Mouse (Mus musculus): ENCODE measurements around the gene Prom1. TPM values are rescaled to one million over a fixed set of nuclear protein-coding genes. Genes with fewer than 3 reads are reported as not detected.
A peak's percentile ranks its signal among the peaks of the same experiment; 100 is the strongest.
"Not testable (repeated sequence)": the region's sequence is repeated elsewhere in the genome, so short reads cannot be mapped to it uniquely, and the experiment has no call there.

Gene Prom1
- polyA plus RNA-seq (2015; fragmentation: Nextera tagmentation; extraction: Ambion mirVana): 30.2 and 32.6 TPM in 2 replicates

DNA sequence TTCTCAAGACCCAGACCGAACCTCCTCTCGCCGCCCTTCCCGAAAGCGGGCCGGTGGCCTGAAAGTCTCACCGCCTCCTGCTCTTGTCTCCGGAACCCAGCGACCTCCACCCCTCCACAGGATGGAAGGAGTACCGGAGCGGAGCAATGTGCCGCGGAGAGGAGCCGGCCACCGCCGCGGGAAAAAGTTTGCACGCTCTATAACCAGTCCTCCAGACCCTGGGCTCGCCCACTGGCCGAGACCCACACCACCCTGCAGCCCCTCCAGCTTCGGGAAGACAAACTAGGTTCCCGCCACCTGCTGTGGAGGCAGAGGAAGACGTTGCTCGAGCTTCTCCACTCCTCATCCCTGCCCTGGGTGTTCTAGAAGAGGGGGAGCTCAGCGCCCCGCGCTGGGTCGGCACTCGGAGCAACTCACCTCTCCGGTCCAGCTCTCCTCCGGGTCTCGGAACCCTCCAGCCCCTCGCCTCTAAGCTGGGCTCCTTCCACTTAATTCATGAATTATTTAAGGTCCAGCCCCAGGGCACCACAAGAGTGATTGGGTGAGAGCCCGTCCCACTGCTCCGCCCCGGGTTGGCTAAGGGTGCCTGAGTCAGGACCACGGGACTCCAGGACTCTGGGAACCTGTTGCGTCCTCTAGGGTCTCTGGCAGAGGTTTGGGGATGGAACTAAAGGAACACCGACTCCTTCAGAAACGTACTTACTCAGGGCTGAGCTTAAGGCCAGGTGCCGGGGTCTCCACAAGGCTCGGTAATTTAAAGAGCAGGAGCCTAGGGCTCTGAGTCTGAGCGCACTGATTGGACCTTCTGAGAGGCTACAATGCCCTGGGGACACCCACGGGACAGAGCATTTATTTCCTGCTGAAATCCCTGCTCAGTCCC is at the start of gene Prom1:
Gene Prom1, minus strand, starts transcription at position 802 of the 880 bp plus-strand sequence.
- H3K4me3 ChIP-seq: peak within 1 kb of the TSS; percentile 73
- H3K9me3 ChIP-seq: no peaks in the 10 kb centered on the region
- no peaks in the 10 kb centered on the region for H3K36me3 ChIP-seq (replicated peaks)
- peak; percentile 76 for ATAC-seq (replicated peaks)
- H3K27me3 ChIP-seq (replicated peaks): no peaks in the 10 kb centered on the region
- H3K4me1 ChIP-seq: peaks cover 16% of the 10 kb centered on the region
- peak within 1 kb of the TSS; percentile 76 for H3K27ac ChIP-seq
- H3K9ac ChIP-seq: peak within 1 kb of the TSS; percentile 75
- H3K4me2 ChIP-seq: peak within 1 kb of the TSS; percentile 93
- WGBS: under 1% methylated on average over 44 of the region's 44 CpGs

DNA sequence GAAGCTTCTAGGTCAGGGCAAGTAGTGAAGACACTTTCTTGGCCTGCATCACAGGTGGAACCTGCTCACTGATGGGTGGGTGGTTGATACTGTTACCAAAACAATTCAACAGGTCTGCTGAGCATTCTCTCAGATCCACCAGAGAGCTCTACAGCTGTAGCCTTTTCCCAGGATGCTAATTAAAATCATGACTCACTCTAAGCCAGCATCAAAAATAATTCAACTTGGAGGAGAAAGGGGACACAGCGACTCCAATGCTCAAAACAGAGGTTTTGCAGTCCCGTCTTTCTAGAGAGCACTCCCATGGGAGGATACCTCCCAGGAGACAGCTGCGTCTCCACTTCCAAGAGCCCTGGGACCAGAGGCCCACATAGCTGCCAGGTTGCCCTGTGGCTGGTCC is 45.9 kb upstream of the Prom1 start:
- Histone ChIP-seq H3K36me3 (replicated peaks) (no peaks in the 10 kb centered on the region), H3K4me2 (no peak overlapping the region), H3K9ac (no peak overlapping the region), H3K9me3 (no peaks in the 10 kb centered on the region), H3K4me1 (no peaks in the 10 kb centered on the region), H3K27me3 (replicated peaks) (no peaks in the 10 kb centered on the region), H3K27ac (no peak overlapping the region), H3K4me3 (no peak overlapping the region)
- ATAC-seq (replicated peaks): no peak
- 90% methylated on average over 3 of the region's 3 CpGs for WGBS

GRCm38 (mm10) chr5:44146437-44147332 is 44.9 kb upstream of the Prom1 start:
- Histone ChIP-seq H3K4me1 (no peaks in the 10 kb centered on the region), H3K27ac (no peak overlapping the region), H3K36me3 (replicated peaks) (no peaks in the 10 kb centered on the region), H3K27me3 (replicated peaks) (no peaks in the 10 kb centered on the region), H3K4me2 (no peak overlapping the region), H3K9ac (no peak overlapping the region), H3K4me3 (no peak overlapping the region), H3K9me3 (no peaks in the 10 kb centered on the region)
- WGBS: 84% methylated on average over 6 of the region's 6 CpGs
- no peak for ATAC-seq (replicated peaks)

GRCm38 (mm10) chr5:44143467-44144235 is 41.8 kb upstream of the Prom1 start:
- no peak overlapping the region for H3K27ac ChIP-seq
- no peak overlapping the region for H3K9ac ChIP-seq
- no peak overlapping the region for H3K4me3 ChIP-seq
- 20% methylated on average over 8 of the region's 8 CpGs for WGBS
- H3K36me3 ChIP-seq (replicated peaks): no peaks in the 10 kb centered on the region
- H3K27me3 ChIP-seq (replicated peaks): no peaks in the 10 kb centered on the region
- H3K4me1 ChIP-seq: no peaks in the 10 kb centered on the region
- H3K4me2 ChIP-seq: no peak overlapping the region
- ATAC-seq (replicated peaks): no peak
- no peaks in the 10 kb centered on the region for H3K9me3 ChIP-seq

DNA sequence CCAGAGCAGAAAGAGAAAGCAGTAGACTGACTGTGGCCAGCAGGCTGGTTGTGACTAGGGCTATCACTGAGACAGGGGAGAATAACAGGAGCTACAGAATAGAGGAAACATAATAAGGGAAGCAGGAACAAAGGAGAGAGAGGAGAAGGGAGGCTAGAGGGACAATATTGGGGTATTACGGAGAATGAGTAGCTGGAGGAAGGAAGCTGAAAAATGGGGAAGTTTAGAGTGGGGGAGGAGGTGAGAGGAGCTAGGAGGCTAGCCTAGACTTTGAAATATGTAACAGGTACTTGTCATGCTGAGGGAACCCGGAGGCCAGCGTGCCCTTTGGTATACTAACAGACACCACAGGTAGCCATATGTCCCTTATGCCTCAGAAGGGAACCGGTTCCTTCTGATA is 25.7 kb upstream of the Prom1 start:
- no peak overlapping the region for H3K4me2 ChIP-seq
- no peak overlapping the region for H3K9ac ChIP-seq
- no peak for ATAC-seq (replicated peaks)
- H3K36me3 ChIP-seq (replicated peaks): no peaks in the 10 kb centered on the region
- no peak overlapping the region for H3K27ac ChIP-seq
- WGBS: 86% methylated on average over 4 of the region's 4 CpGs
- no peaks in the 10 kb centered on the region for H3K4me1 ChIP-seq
- no peak overlapping the region for H3K4me3 ChIP-seq
- no peaks in the 10 kb centered on the region for H3K27me3 ChIP-seq (replicated peaks)
- no peaks in the 10 kb centered on the region for H3K9me3 ChIP-seq

DNA sequence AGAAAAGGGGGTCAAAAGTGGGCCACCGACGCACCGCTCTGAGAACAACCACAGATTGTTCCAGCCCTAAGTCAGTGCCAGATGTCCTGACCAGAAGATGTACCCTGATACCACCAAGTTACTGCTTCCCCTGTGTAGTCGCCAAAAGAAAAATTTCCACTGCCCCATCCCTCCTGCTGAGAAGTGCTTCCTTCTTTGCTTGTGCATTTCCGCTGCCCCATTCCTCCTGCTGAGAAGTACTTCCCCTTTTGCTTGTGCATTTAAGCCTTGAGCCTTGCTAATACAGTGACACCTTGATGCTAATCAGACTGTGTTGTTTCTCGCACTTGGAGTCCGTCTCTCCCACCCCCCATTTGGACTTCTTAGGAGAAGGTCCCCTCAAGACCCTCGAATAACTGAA is 24.7 kb upstream of the Prom1 start:
- H3K36me3 ChIP-seq (replicated peaks); H3K9me3 ChIP-seq; H3K4me1 ChIP-seq; H3K9ac ChIP-seq; H3K27ac ChIP-seq; H3K4me2 ChIP-seq; ATAC-seq (replicated peaks); H3K27me3 ChIP-seq (replicated peaks); H3K4me3 ChIP-seq: not testable (repeated sequence)
- WGBS: 85% methylated on average over 8 of the region's 8 CpGs

DNA sequence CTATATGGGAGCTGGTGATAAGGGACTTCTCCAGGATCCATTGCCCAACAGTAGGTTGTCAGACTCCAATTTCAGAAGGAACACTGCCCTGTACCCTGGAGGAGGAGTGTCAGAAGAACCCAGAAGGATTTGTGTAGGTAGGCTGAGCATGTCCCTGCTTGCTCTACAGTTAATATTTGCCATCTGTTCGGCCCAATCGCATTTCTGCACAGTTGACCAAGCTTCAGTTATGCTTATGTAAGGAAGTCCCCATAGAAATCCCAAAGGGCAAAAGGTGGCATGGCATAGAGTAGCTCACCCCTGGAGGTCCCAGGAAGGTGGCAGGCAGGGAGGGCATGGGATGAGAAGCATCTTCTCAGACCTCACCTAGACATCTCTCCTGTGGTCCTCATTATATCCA is 19.6 kb upstream of the Prom1 start:
- 87% methylated on average over 2 of the region's 2 CpGs for WGBS

DNA sequence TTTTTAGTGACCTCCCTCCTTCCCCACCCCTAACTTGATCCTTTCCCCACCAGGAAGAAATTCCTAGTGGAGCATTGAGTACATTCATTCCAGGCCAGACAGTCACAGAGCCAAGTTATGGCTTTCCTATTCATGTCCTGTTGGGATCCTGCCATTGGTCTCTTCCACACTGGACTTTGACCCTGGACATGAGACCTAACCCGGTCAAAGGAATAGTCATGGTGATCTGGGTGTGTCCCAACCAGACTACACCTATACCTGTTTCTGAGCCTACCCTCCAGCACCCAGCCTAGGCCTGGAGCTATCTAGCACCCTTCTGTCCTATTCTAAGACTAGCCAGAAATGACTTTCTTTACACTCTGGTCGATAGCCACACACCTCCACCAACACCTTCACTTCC is 11.3 kb upstream of the Prom1 start:
- ATAC-seq (replicated peaks): no peak
- Histone ChIP-seq H3K36me3 (replicated peaks) (no peaks in the 10 kb centered on the region), H3K9me3 (no peaks in the 10 kb centered on the region), H3K27me3 (replicated peaks) (no peaks in the 10 kb centered on the region), H3K27ac (no peak overlapping the region), H3K4me1 (no peaks in the 10 kb centered on the region), H3K4me2 (no peak overlapping the region), H3K4me3 (no peak overlapping the region), H3K9ac (no peak overlapping the region)
- 89% methylated on average over 2 of the region's 2 CpGs for WGBS

More for the DNA sequence above, 19.6 kb upstream of the Prom1 start:
- H3K27ac ChIP-seq: no peak overlapping the region
- H3K4me3 ChIP-seq: no peak overlapping the region
- no peak overlapping the region for H3K9ac ChIP-seq
- no peaks in the 10 kb centered on the region for H3K36me3 ChIP-seq (replicated peaks)
- H3K27me3 ChIP-seq (replicated peaks): no peaks in the 10 kb centered on the region
- H3K4me1 ChIP-seq: no peaks in the 10 kb centered on the region
- H3K9me3 ChIP-seq: no peaks in the 10 kb centered on the region
- ATAC-seq (replicated peaks): no peak
- H3K4me2 ChIP-seq: no peak overlapping the region

GRCm38 (mm10) chr5:44109121-44109520 is 7.3 kb upstream of the Prom1 start:
- Histone ChIP-seq H3K4me1 (no peaks in the 10 kb centered on the region), H3K27me3 (replicated peaks) (no peaks in the 10 kb centered on the region), H3K36me3 (replicated peaks) (no peaks in the 10 kb centered on the region), H3K9me3 (no peaks in the 10 kb centered on the region), H3K4me2 (no peak overlapping the region), H3K4me3 (no peak overlapping the region), H3K9ac (no peak overlapping the region), H3K27ac (no peak overlapping the region)
- ATAC-seq (replicated peaks): no peak
- WGBS: 69% methylated on average over 2 of the region's 2 CpGs

DNA sequence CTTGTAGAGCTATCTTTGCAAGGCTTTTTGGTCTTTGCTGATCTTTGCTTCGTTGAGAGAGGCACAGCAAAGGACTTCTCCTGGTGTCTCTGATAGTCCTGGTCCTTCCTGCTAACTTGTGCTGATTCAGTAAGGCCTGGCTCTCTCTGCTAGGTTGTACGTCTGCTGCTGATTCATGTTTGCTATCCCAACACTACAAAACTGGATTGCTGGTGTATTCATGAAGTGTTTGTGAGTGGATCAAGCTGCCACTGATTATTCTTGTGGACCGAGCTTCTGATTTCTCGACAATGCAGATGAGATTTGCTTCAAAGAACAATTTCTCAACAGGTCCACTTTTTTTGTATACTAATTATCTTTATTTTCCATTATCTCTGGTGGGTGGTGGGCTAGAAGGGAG is 6.3 kb upstream of the Prom1 start:
- Histone ChIP-seq H3K36me3 (replicated peaks) (no peaks in the 10 kb centered on the region), H3K4me1 (no peaks in the 10 kb centered on the region), H3K27me3 (replicated peaks) (no peaks in the 10 kb centered on the region), H3K9ac (no peak overlapping the region), H3K27ac (no peak overlapping the region), H3K4me3 (no peak overlapping the region), H3K4me2 (no peak overlapping the region), H3K9me3 (no peaks in the 10 kb centered on the region)
- no peak for ATAC-seq (replicated peaks)
- 89% methylated on average over 4 of the region's 4 CpGs for WGBS

DNA sequence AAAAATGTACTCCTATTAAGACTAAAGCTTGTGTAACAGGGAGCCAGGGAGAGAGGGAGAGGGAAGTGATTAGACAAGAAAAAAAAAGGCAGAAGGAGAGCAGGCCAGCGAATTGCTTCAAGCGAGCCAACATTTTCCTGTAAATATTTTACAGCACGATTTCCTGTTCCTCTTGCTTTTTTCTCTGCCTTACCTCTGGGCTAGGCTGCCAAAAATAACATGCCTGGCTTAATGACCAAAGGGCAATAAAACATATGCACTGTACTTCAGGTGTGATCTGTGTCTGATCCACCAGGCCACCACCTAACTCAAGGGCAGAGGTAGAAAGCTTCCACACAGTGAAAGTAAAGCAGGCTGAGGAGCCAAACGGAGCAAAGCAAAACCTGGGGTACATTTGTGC is 3.4 kb upstream of the Prom1 start:
- Histone ChIP-seq H3K4me1 (peaks cover 10% of the 10 kb centered on the region; the same call in 1 of the 2 replicates), H3K27me3 (replicated peaks) (no peaks in the 10 kb centered on the region)
- WGBS: 58% methylated on average over 4 of the region's 4 CpGs

GRCm38 (mm10) chr5:44104686-44105085 is 2.9 kb upstream of the Prom1 start:
- no peak overlapping the region for H3K27ac ChIP-seq
- H3K36me3 ChIP-seq (replicated peaks): no peaks in the 10 kb centered on the region
- H3K27me3 ChIP-seq (replicated peaks): no peaks in the 10 kb centered on the region
- H3K9ac ChIP-seq: no peak overlapping the region
- no peak overlapping the region for H3K4me2 ChIP-seq
- no peaks in the 10 kb centered on the region for H3K9me3 ChIP-seq
- WGBS: 17% methylated on average over 8 of the region's 8 CpGs
- ATAC-seq (replicated peaks): no peak
- peaks cover 14% of the 10 kb centered on the region for H3K4me1 ChIP-seq
- no peak overlapping the region for H3K4me3 ChIP-seq

More for the DNA sequence above, 3.4 kb upstream of the Prom1 start:
- no peak overlapping the region for H3K4me3 ChIP-seq
- no peaks in the 10 kb centered on the region for H3K9me3 ChIP-seq
- H3K36me3 ChIP-seq (replicated peaks): no peaks in the 10 kb centered on the region
- no peak overlapping the region for H3K27ac ChIP-seq
- no peak for ATAC-seq (replicated peaks)
- no peak overlapping the region for H3K9ac ChIP-seq
- H3K4me2 ChIP-seq: no peak overlapping the region

All from midbrain, embryonic 15.5 days (tissue).